Mouse (Mus musculus) mouse trophoblast stem cell (cell line): ENCODE results near the gene Tead2.
"Not testable (repeated sequence)": the region's sequence is repeated elsewhere in the genome, so short reads cannot be mapped to it uniquely, and the experiment has no call there.

Source experiments
- in situ Hi-C, 2 experiments: fragments of 300-500 bp; cut with MseI, MboI; formaldehyde crosslinking; loops; 2 replicates in 1 of 2; 3 replicates in 1 of 2; pipeline ENCODE4 v1.15.1; 2025

Tead2 gene

GRCm38 (mm10) chr7:45228548-45228947, 13.0 kb downstream of the Tead2 start:
- in situ Hi-C loops: no loop called here

- in situ Hi-C loops: no loop called here
Measured at GRCm38 (mm10) chr7:45229046-45229445, 13.5 kb downstream of the Tead2 start.

GRCm38 (mm10) chr7:45229459-45230203, 14.1 kb downstream of the Tead2 start:
- in situ Hi-C loops: no loop called here

GRCm38 (mm10) chr7:45231192-45231591, 15.6 kb downstream of the Tead2 start:
- in situ Hi-C loops: no loop called here

GRCm38 (mm10) chr7:45231941-45232340, 16.4 kb downstream of the Tead2 start:
- in situ Hi-C loops: no loop called here

- in situ Hi-C loops: no loop called here
Measured at GRCm38 (mm10) chr7:45232716-45233465, 17.3 kb downstream of the Tead2 start.

GRCm38 (mm10) chr7:45233580-45234332, 18.2 kb downstream of the Tead2 start:
- in situ Hi-C loops: no loop called here

GRCm38 (mm10) chr7:45234333-45234841, 18.8 kb downstream of the Tead2 start:
- in situ Hi-C loops: no loop called here

GRCm38 (mm10) chr7:45234922-45235571, 19.5 kb downstream of the Tead2 start:
- in situ Hi-C loops: no loop called here

- in situ Hi-C loops: no loop called here
Measured at GRCm38 (mm10) chr7:45235656-45236180, 20.2 kb downstream of the Tead2 start.

- in situ Hi-C loops: no loop called here
Measured at GRCm38 (mm10) chr7:45237747-45238699, 22.5 kb downstream of the Tead2 start.

- in situ Hi-C loops: no loop called here
Measured at GRCm38 (mm10) chr7:45238723-45239496, 23.4 kb downstream of the Tead2 start, which contains the start of gene Cd37. Gene Cd37, minus strand, starts transcription at chr7:45239115.

- in situ Hi-C loops: no loop called here
Measured at GRCm38 (mm10) chr7:45240109-45240508, 24.6 kb downstream of the Tead2 start.

- in situ Hi-C loops: no loop called here
Measured at GRCm38 (mm10) chr7:45240633-45241388, 25.3 kb downstream of the Tead2 start, which contains the start of gene Slc6a16. Gene Slc6a16, plus strand, starts transcription at chr7:45241085.

GRCm38 (mm10) chr7:45241389-45241749, 25.8 kb downstream of the Tead2 start:
- in situ Hi-C loops: no loop called here

GRCm38 (mm10) chr7:45247666-45248065, 32.1 kb downstream of the Tead2 start:
- in situ Hi-C loops: no loop called here

- in situ Hi-C loops: no loop called here
Measured at GRCm38 (mm10) chr7:45253806-45254205, 38.3 kb downstream of the Tead2 start.

GRCm38 (mm10) chr7:45255822-45256221, 40.3 kb downstream of the Tead2 start:
- in situ Hi-C loops: not testable (repeated sequence)
